Mouse (Mus musculus): Measurements from ENCODE around the gene Slc2a13. TPM values are rescaled to one million over a fixed set of nuclear protein-coding genes. Genes with fewer than 3 reads are reported as not detected.
A peak's percentile ranks its signal among the peaks of the same experiment; 100 is the strongest.

Gene Slc2a13
- polyA plus RNA-seq, 1 experiment from 2014 or later: 1.9 TPM

DNA sequence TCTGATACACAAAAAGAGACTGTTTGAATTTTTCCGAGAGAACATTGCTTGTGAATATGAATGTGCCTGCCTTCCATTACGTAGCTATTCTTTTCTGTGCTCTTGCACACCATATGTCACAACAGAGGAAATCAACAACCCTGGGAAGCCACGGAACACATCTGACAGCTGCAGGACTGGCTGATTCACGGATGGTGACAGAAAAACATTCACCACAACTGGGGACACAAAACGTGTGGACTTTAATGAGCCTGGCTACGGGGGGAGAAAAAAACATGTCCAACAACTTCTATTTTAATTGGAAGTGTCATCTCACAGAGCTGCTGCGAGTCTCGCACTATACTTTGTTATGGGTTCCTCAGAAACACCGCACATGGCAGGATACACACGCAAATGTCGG lies 196.0 kb downstream of the Slc2a13 start:
- no peaks in the 10 kb centered on the region for H3K36me3 ChIP-seq (ENCODE audit: control insufficient read depth, insufficient read depth, low read length)
- H3K9me3 ChIP-seq (ENCODE audit: control insufficient read depth, low read length): no peaks in the 10 kb centered on the region
- H3K27me3 ChIP-seq (ENCODE audit: control insufficient read depth, insufficient read depth, low read length): no peaks in the 10 kb centered on the region
- H3K27ac ChIP-seq (ENCODE audit: low read depth, low read length): no peak overlapping the region
- H3K9ac ChIP-seq (ENCODE audit: low read length): no peak overlapping the region
- DNase-seq (ENCODE audit: low spot score) (no peak), ATAC-seq (ENCODE audit: insufficient read depth, low FRiP score, low TSS enrichment) (no peak)
- H3K4me3 ChIP-seq (ENCODE audit: low read depth, low read length): no peak overlapping the region
- WGBS: 61% methylated on average over 11 of the region's 11 CpGs
- H3K4me2 ChIP-seq (ENCODE audit: low read depth): no peak overlapping the region
- H3K4me1 ChIP-seq (ENCODE audit: control insufficient read depth, insufficient read depth, low read length): no peaks in the 10 kb centered on the region

GRCm38 (mm10) chr15:91374441-91374840 lies 198.6 kb downstream of the Slc2a13 start:
- 64% methylated on average over 5 of the region's 5 CpGs for WGBS
- DNase-seq (ENCODE audit: low spot score): no peak
- H3K4me3 ChIP-seq (ENCODE audit: low read depth, low read length): no peak overlapping the region
- 0 out of 2 replicates have a peak, but pooled peaks cover 3% of the 10 kb centered on the region for H3K4me1 ChIP-seq (ENCODE audit: control insufficient read depth, insufficient read depth, low read length)
- no peak overlapping the region for H3K27ac ChIP-seq (ENCODE audit: low read depth, low read length)
- no peak overlapping the region for H3K4me2 ChIP-seq (ENCODE audit: low read depth)
- ATAC-seq (ENCODE audit: insufficient read depth, low FRiP score, low TSS enrichment): no peak; the same call in 1 of the 2 replicates
- H3K36me3 ChIP-seq (ENCODE audit: control insufficient read depth, insufficient read depth, low read length): no peaks in the 10 kb centered on the region
- H3K9ac ChIP-seq (ENCODE audit: low read length): no peak overlapping the region
- no peaks in the 10 kb centered on the region for H3K27me3 ChIP-seq (ENCODE audit: control insufficient read depth, insufficient read depth, low read length)
- no peaks in the 10 kb centered on the region for H3K9me3 ChIP-seq (ENCODE audit: control insufficient read depth, low read length)

- no peak overlapping the region for H3K27ac ChIP-seq (ENCODE audit: low read depth, low read length)
Measured at GRCm38 (mm10) chr15:91373203-91373584, 199.9 kb downstream of the Slc2a13 start.

GRCm38 (mm10) chr15:91372464-91373202 lies 200.4 kb downstream of the Slc2a13 start:
- no peak overlapping the region for H3K9ac ChIP-seq (ENCODE audit: low read length)
- 88% methylated on average over 9 of the region's 9 CpGs for WGBS
- H3K27me3 ChIP-seq (ENCODE audit: control insufficient read depth, insufficient read depth, low read length): no peaks in the 10 kb centered on the region
- DNase-seq (ENCODE audit: low spot score) (no peak), ATAC-seq (ENCODE audit: insufficient read depth, low FRiP score, low TSS enrichment) (no peak)
- no peaks in the 10 kb centered on the region for H3K9me3 ChIP-seq (ENCODE audit: control insufficient read depth, low read length)
- H3K4me1 ChIP-seq (ENCODE audit: control insufficient read depth, insufficient read depth, low read length): 0 out of 2 replicates have a peak, but pooled peaks cover 3% of the 10 kb centered on the region
- no peak overlapping the region for H3K27ac ChIP-seq (ENCODE audit: low read depth, low read length)
- no peak overlapping the region for H3K4me2 ChIP-seq (ENCODE audit: low read depth)
- H3K4me3 ChIP-seq (ENCODE audit: low read depth, low read length): no peak overlapping the region
- H3K36me3 ChIP-seq (ENCODE audit: control insufficient read depth, insufficient read depth, low read length): no peaks in the 10 kb centered on the region

More at GRCm38 (mm10) chr15:91373203-91373584, 199.9 kb downstream of the Slc2a13 start:
- Histone ChIP-seq H3K4me3 (ENCODE audit: low read depth, low read length) (no peak overlapping the region), H3K4me1 (ENCODE audit: control insufficient read depth, insufficient read depth, low read length) (0 out of 2 replicates have a peak, but pooled peaks cover 3% of the 10 kb centered on the region), H3K4me2 (ENCODE audit: low read depth) (no peak overlapping the region), H3K9ac (ENCODE audit: low read length) (no peak overlapping the region), H3K9me3 (ENCODE audit: control insufficient read depth, low read length) (no peaks in the 10 kb centered on the region), H3K27me3 (ENCODE audit: control insufficient read depth, insufficient read depth, low read length) (no peaks in the 10 kb centered on the region), H3K36me3 (ENCODE audit: control insufficient read depth, insufficient read depth, low read length) (no peaks in the 10 kb centered on the region)
- WGBS: 53% methylated on average over 7 of the region's 7 CpGs
- DNase-seq (ENCODE audit: low spot score) (no peak), ATAC-seq (ENCODE audit: insufficient read depth, low FRiP score, low TSS enrichment) (no peak)

- no peak overlapping the region for H3K4me2 ChIP-seq (ENCODE audit: low read depth)
- 0 out of 2 replicates have a peak, but pooled peaks cover 3% of the 10 kb centered on the region for H3K4me1 ChIP-seq (ENCODE audit: control insufficient read depth, insufficient read depth, low read length)
- H3K27me3 ChIP-seq (ENCODE audit: control insufficient read depth, insufficient read depth, low read length): no peaks in the 10 kb centered on the region
- DNase-seq (ENCODE audit: low spot score): no peak
- no peak overlapping the region for H3K27ac ChIP-seq (ENCODE audit: low read depth, low read length)
- H3K9ac ChIP-seq (ENCODE audit: low read length): no peak overlapping the region
- 55% methylated on average over 7 of the region's 7 CpGs for WGBS
- H3K36me3 ChIP-seq (ENCODE audit: control insufficient read depth, insufficient read depth, low read length): no peaks in the 10 kb centered on the region
- no peaks in the 10 kb centered on the region for H3K9me3 ChIP-seq (ENCODE audit: control insufficient read depth, low read length)
- H3K4me3 ChIP-seq (ENCODE audit: low read depth, low read length): no peak overlapping the region
- ATAC-seq (ENCODE audit: insufficient read depth, low FRiP score, low TSS enrichment): 0 out of 2 replicates have a peak, but pooled peaks have one; percentile 39
Measured at GRCm38 (mm10) chr15:91371859-91372394, 201.1 kb downstream of the Slc2a13 start.

DNA sequence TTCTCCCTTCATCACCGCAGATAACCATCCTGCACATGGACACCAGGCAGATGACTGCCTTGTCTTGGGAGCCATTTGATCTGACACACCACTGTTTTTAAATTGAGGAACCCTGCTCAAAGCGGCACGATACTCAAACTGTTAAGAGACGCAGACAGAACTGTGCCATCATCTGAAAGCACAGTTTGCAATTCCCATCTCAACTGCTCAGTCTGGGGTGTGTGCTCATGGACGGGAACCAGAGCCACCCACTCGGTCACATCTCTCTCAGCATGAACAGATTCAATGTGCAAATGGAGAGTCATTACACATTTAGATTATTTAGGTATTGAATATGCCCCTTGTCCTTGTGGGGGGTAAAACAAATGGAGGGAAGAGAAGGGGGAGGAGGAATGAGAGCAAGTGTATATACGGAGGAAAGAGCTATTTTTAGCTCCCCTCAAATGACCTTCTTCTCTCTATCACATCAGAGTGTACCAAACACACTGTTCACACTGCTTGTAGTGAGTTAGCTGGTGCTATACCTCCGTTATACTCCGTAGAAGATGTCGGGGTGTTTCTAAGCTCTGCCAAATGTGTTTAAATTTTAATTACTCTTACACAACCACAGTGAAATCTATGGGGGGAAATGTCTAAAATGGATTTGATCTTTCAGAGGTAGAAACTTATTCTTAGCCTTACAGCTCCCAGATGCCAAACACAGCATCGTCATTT lies 203.2 kb downstream of the Slc2a13 start:
- Histone ChIP-seq H3K9ac (ENCODE audit: low read length) (no peak overlapping the region), H3K27ac (ENCODE audit: low read depth, low read length) (no peak overlapping the region), H3K36me3 (ENCODE audit: control insufficient read depth, insufficient read depth, low read length) (no peaks in the 10 kb centered on the region), H3K9me3 (ENCODE audit: control insufficient read depth, low read length) (no peaks in the 10 kb centered on the region), H3K4me3 (ENCODE audit: low read depth, low read length) (no peak overlapping the region), H3K4me1 (ENCODE audit: control insufficient read depth, insufficient read depth, low read length) (peaks cover 5% of the 10 kb centered on the region; the same call in 1 of the 2 replicates), H3K4me2 (ENCODE audit: low read depth) (no peak overlapping the region), H3K27me3 (ENCODE audit: control insufficient read depth, insufficient read depth, low read length) (no peaks in the 10 kb centered on the region)
- DNase-seq (ENCODE audit: low spot score): no peak
- WGBS: 74% methylated on average over 11 of the region's 11 CpGs
- no peak for ATAC-seq (ENCODE audit: insufficient read depth, low FRiP score, low TSS enrichment)

DNA sequence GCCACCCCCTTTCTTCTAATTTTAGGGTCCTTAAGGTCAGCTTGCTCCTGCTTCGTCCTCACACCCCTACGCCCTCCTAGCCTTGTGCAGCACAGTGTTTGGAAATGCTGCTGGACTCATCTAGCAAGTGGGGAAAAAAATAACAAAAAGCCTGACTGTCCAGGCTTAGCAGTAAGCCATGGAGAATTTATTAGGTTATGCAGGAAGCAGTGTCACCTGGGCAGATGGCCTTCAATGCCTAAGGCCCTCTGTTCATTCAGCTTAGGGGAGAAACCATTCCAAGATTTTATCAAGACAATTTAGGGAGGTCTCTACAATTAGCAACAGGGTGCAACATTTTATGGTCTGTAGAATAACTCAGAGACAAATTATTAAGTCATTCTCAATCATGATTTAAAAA lies 212.6 kb downstream of the Slc2a13 start:
- Histone ChIP-seq H3K9ac (ENCODE audit: low read length) (no peak overlapping the region), H3K27me3 (ENCODE audit: control insufficient read depth, insufficient read depth, low read length) (no peaks in the 10 kb centered on the region), H3K9me3 (ENCODE audit: control insufficient read depth, low read length) (no peaks in the 10 kb centered on the region), H3K27ac (ENCODE audit: low read depth, low read length) (no peak overlapping the region), H3K36me3 (ENCODE audit: control insufficient read depth, insufficient read depth, low read length) (no peaks in the 10 kb centered on the region), H3K4me1 (ENCODE audit: control insufficient read depth, insufficient read depth, low read length) (no peaks in the 10 kb centered on the region), H3K4me2 (ENCODE audit: low read depth) (no peak overlapping the region), H3K4me3 (ENCODE audit: low read depth, low read length) (no peak overlapping the region)
- 81% methylated on average over 2 of the region's 2 CpGs for WGBS
- ATAC-seq (ENCODE audit: insufficient read depth, low FRiP score, low TSS enrichment) (no peak), DNase-seq (ENCODE audit: low spot score) (no peak)

GRCm38 (mm10) chr15:91351006-91351405 lies 222.1 kb downstream of the Slc2a13 start:
- Histone ChIP-seq H3K4me1 (ENCODE audit: control insufficient read depth, insufficient read depth, low read length) (no peaks in the 10 kb centered on the region), H3K27me3 (ENCODE audit: control insufficient read depth, insufficient read depth, low read length) (no peaks in the 10 kb centered on the region), H3K4me3 (ENCODE audit: low read depth, low read length) (no peak overlapping the region), H3K27ac (ENCODE audit: low read depth, low read length) (no peak overlapping the region), H3K36me3 (ENCODE audit: control insufficient read depth, insufficient read depth, low read length) (no peaks in the 10 kb centered on the region), H3K9ac (ENCODE audit: low read length) (no peak overlapping the region), H3K4me2 (ENCODE audit: low read depth) (no peak overlapping the region), H3K9me3 (ENCODE audit: control insufficient read depth, low read length) (no peaks in the 10 kb centered on the region; the same call in 1 of the 2 replicates)
- 85% methylated on average over 7 of the region's 7 CpGs for whole genome bisulfite sequencing
- DNase-seq (ENCODE audit: low spot score) (no peak), ATAC-seq (ENCODE audit: insufficient read depth, low FRiP score, low TSS enrichment) (no peak)

All from neural tube, embryonic 11.5 days (tissue).